Mouse (Mus musculus): ENCODE data around the gene Gm45902. TPM values are rescaled to one million over a fixed set of nuclear protein-coding genes. Genes with fewer than 3 reads are reported as not detected.

Gm45902 gene
- polyA plus RNA-seq, 1 experiment from 2014 or later, result 4.8 TPM

- Histone ChIP-seq H3K4me2 (ENCODE audit: low read length) (no peak overlapping the region), H3K4me1 (replicated peaks; ENCODE audit: control insufficient read depth, insufficient read depth, low read length) (no peaks in the 10 kb centered on the region), H3K9ac (ENCODE audit: low read length) (no peak overlapping the region), H3K4me3 (ENCODE audit: low read depth, low read length) (no peak overlapping the region), H3K9me3 (ENCODE audit: control insufficient read depth, low read length) (no peaks in the 10 kb centered on the region), H3K36me3 (ENCODE audit: control insufficient read depth, insufficient read depth, low read length) (peaks cover 43% of the 10 kb centered on the region), H3K27me3 (replicated peaks; ENCODE audit: control insufficient read depth, insufficient read depth, low read length) (no peaks in the 10 kb centered on the region), H3K27ac (ENCODE audit: low read depth) (no peak overlapping the region)
- 81% methylated on average over 4 of the region's 4 CpGs for WGBS
- ATAC-seq (replicated peaks; ENCODE audit: low FRiP score, low TSS enrichment, low read depth), result no peak
- no peak for DNase-seq (ENCODE audit: low spot score)
Measured at GRCm38 (mm10) chr2:3456590-3456989, 56.0 kb downstream of the Gm45902 start.

Other genes with a start within 250 kb of the Gm45902 start
- 49.9 and 51.0 TPM in 2 replicates for gene Nmt2, start 228.6 kb downstream of the Gm45902 start, polyA plus RNA-seq (2014; fragmentation: Nextera tagmentation; extraction: Ambion mirVana)
- 28.3 and 36.5 TPM in 2 replicates for gene Rpp38, start 180.1 kb downstream of the Gm45902 start, polyA plus RNA-seq (2014; fragmentation: Nextera tagmentation; extraction: Ambion mirVana)
- 0.75 and 0.76 TPM in 2 replicates for gene Acbd7, start 176.6 kb downstream of the Gm45902 start, polyA plus RNA-seq (2014; fragmentation: Nextera tagmentation; extraction: Ambion mirVana)
- gene Olah, start 115.6 kb downstream of the Gm45902 start, polyA plus RNA-seq (2014; fragmentation: Nextera tagmentation; extraction: Ambion mirVana), result not detected in 2 replicates
- not detected in 2 replicates for gene Meig1, start 90.1 kb downstream of the Gm45902 start, polyA plus RNA-seq (2014; fragmentation: Nextera tagmentation; extraction: Ambion mirVana)
- gene Dclre1c, start 88.7 kb downstream of the Gm45902 start, polyA plus RNA-seq (2014; fragmentation: Nextera tagmentation; extraction: Ambion mirVana), result 7.2 and 7.8 TPM in 2 replicates
- gene Suv39h2, start 37.8 kb downstream of the Gm45902 start, polyA plus RNA-seq (2014; fragmentation: Nextera tagmentation; extraction: Ambion mirVana), result 15.3 and 16.0 TPM in 2 replicates
- 113 and 119 TPM in 2 replicates for gene Hspa14, start within 50 bp of the Gm45902 start, polyA plus RNA-seq (2014; fragmentation: Nextera tagmentation; extraction: Ambion mirVana)
- 0.22 TPM in 2 replicates for gene Cdnf, start 240 bp upstream of the Gm45902 start, polyA plus RNA-seq (2014; fragmentation: Nextera tagmentation; extraction: Ambion mirVana)
- 61.2 and 67.1 TPM in 2 replicates for gene Fam107b, start 57.7 kb upstream of the Gm45902 start, polyA plus RNA-seq (2014; fragmentation: Nextera tagmentation; extraction: Ambion mirVana)

Measured in intestine, embryonic 14.5 days (tissue).